Mouse (Mus musculus): ENCODE results near the gene Arfgap2.
A peak's percentile ranks its signal among the peaks of the same experiment; 100 is the strongest.
"Not testable (repeated sequence)": the region's sequence is repeated elsewhere in the genome, so short reads cannot be mapped to it uniquely, and the experiment has no call there.

Gene Arfgap2

GRCm38 (mm10) chr2:91264711-91265681 is at the start of gene Arfgap2:
TSS of gene Arfgap2 (plus strand) at chr2:91264974.
- peak; percentile 98 for DNase-seq (ENCODE audit: low spot score)

- DNase-seq (ENCODE audit: low spot score): no peak
Observed at GRCm38 (mm10) chr2:91217032-91217431, 47.7 kb upstream of the Arfgap2 start.

- no peak for DNase-seq (ENCODE audit: low spot score)
Observed at GRCm38 (mm10) chr2:91220501-91220900, 44.3 kb upstream of the Arfgap2 start.

- DNase-seq (ENCODE audit: low spot score): no peak
Observed at GRCm38 (mm10) chr2:91223614-91224013, 41.2 kb upstream of the Arfgap2 start.

- DNase-seq (ENCODE audit: low spot score): no peak
Observed at GRCm38 (mm10) chr2:91229735-91230134, 35.0 kb upstream of the Arfgap2 start.

GRCm38 (mm10) chr2:91236601-91237510 is 27.9 kb upstream of the Arfgap2 start, which contains the start of gene Ddb2:
TSS of gene Ddb2 (minus strand) at chr2:91236982.
- peak; percentile 92 for DNase-seq (ENCODE audit: low spot score)

- DNase-seq (ENCODE audit: low spot score): not testable (repeated sequence)
Observed at GRCm38 (mm10) chr2:91237511-91238080, 27.2 kb upstream of the Arfgap2 start.

GRCm38 (mm10) chr2:91242547-91242946 is 22.2 kb upstream of the Arfgap2 start:
- DNase-seq (ENCODE audit: low spot score): no peak

- no peak for DNase-seq (ENCODE audit: low spot score)
Observed at GRCm38 (mm10) chr2:91243416-91243815, 21.4 kb upstream of the Arfgap2 start.

- no peak for DNase-seq (ENCODE audit: low spot score)
Observed at GRCm38 (mm10) chr2:91244557-91245228, 20.1 kb upstream of the Arfgap2 start.

- no peak for DNase-seq (ENCODE audit: low spot score)
Observed at GRCm38 (mm10) chr2:91248366-91248765, 16.4 kb upstream of the Arfgap2 start.

- no peak for DNase-seq (ENCODE audit: low spot score)
Observed at GRCm38 (mm10) chr2:91252001-91252400, 12.8 kb upstream of the Arfgap2 start.

- no peak for DNase-seq (ENCODE audit: low spot score)
Observed at GRCm38 (mm10) chr2:91252512-91252911, 12.3 kb upstream of the Arfgap2 start.

- DNase-seq (ENCODE audit: low spot score): no peak
Observed at GRCm38 (mm10) chr2:91254725-91255380, 9.9 kb upstream of the Arfgap2 start.

- DNase-seq (ENCODE audit: low spot score): no peak
Observed at GRCm38 (mm10) chr2:91255661-91256150, 9.1 kb upstream of the Arfgap2 start, which contains the start of gene Pacsin3. TSS of gene Pacsin3 (plus strand) at chr2:91255954.

GRCm38 (mm10) chr2:91256256-91257125 is 8.3 kb upstream of the Arfgap2 start:
- no peak for DNase-seq (ENCODE audit: low spot score)

- no peak for DNase-seq (ENCODE audit: low spot score)
Observed at GRCm38 (mm10) chr2:91257126-91257980, 7.4 kb upstream of the Arfgap2 start.

- DNase-seq (ENCODE audit: low spot score): no peak
Observed at GRCm38 (mm10) chr2:91258054-91258453, 6.7 kb upstream of the Arfgap2 start.

GRCm38 (mm10) chr2:91258830-91259229 is 5.9 kb upstream of the Arfgap2 start:
- DNase-seq (ENCODE audit: low spot score): no peak
